ENCODE assay signal across 32 mouse cellular contexts in the genomic region with DNA sequence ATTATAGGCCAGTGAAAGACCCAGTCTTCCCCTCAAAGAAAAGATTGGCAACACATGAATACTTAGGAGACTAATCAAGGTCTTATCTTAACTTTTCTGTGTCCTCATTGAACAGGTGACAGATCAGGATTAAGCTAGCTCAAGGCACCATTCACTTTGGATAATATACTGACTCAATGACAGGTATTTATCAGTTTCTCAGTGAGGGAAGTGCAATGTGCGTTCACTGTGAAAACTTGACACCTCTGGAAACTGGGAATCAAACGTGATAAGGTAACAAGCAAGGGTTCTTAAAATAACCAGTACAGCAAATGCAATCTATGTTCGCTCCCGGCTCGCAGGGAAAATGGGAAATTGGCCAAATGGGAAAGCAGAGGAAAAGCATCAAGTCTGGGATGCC. TPM values are rescaled to one million over a fixed set of nuclear protein-coding genes. Genes with fewer than 3 reads are reported as not detected.
DNase-seq lines count a peak whose midpoint lies in the region; ATAC-seq and TF ChIP-seq lines count a peak whose summit lies in the region.
"Had no signal": no experiment of that assay in that cellular context is flagged by ENCODE, and none has a peak within 500 bp of the region (broad histone marks: within the 10 kb centered on the region; RNA-seq: fewer than 3 reads in every experiment).

No protein-coding gene starts in this region.

- no peaks in the 10 kb centered on the region for H3K9me3 ChIP-seq in heart, embryonic 14.5 days (ENCODE audit: control insufficient read depth, low read length)
- H3K9me3 ChIP-seq in heart, postnatal 0 days (replicated peaks; ENCODE audit: control insufficient read depth, low read length), result no peaks in the 10 kb centered on the region
- H3K9me3 ChIP-seq: embryonic facial prominence, embryonic 12.5 days; embryonic facial prominence, embryonic 15.5 days had no signal

- no peaks in the 10 kb centered on the region for H3K27me3 ChIP-seq in heart, adult 2 months (ENCODE audit: control insufficient read depth, insufficient read depth, low read length)
- H3K27me3 ChIP-seq in heart, embryonic 14.5 days (ENCODE audit: control insufficient read depth, insufficient read depth, low read length), result no peaks in the 10 kb centered on the region
- H3K27me3 ChIP-seq in heart, postnatal 0 days (ENCODE audit: control insufficient read depth, insufficient read depth, low read length), result no peaks in the 10 kb centered on the region
- H3K27me3 ChIP-seq: embryonic facial prominence, embryonic 12.5 days; embryonic facial prominence, embryonic 15.5 days had no signal

- no peaks in the 10 kb centered on the region for H3K79me2 ChIP-seq in heart, adult 2 months (replicated peaks; ENCODE audit: control insufficient read depth, insufficient read depth, low read length)

- H3K4me1 ChIP-seq in heart, adult 2 months (ENCODE audit: control insufficient read depth, insufficient read depth, low read length), result no peaks in the 10 kb centered on the region
- H3K4me1 ChIP-seq in heart, embryonic 14.5 days (ENCODE audit: control insufficient read depth in 2 of 2, insufficient read depth in 2 of 2, low read length in 2 of 2), result peaks cover 5 to 18% of the 10 kb centered on the region in 2 experiments; a peak in 3 of 4 replicates
- peaks cover 15% of the 10 kb centered on the region; the same call in 1 of the 2 replicates for H3K4me1 ChIP-seq in heart, postnatal 0 days (ENCODE audit: control insufficient read depth, insufficient read depth)
- H3K4me1 ChIP-seq: embryonic facial prominence, embryonic 12.5 days; embryonic facial prominence, embryonic 15.5 days had no signal

- no peak for TF ChIP-seq POLR2A in heart, adult 2 months (IDR thresholded peaks at IDR 0.05; ENCODE audit: insufficient read depth, low read depth, low read length)

- peak; percentile 61; the same call in 1 of the 2 replicates for ATAC-seq in heart, embryonic 14.5 days (ENCODE audit: insufficient number of reproducible peaks, insufficient read depth, low FRiP score, low read depth)
- ATAC-seq in heart, postnatal 0 days (ENCODE audit: insufficient read depth, low read depth), result no peak
- ATAC-seq in megakaryocyte, adult 5-6 weeks (ENCODE audit: poor library complexity, severe bottlenecking), result no peak
- ATAC-seq: CD4-positive, CD25-positive, alpha-beta regulatory T cell, adult 4 months; forebrain, embryonic 14.5 days; forebrain, postnatal 0 days; hindbrain, postnatal 0 days; inflammation-experienced regulatory T-cells, adult 6 months; intestine, embryonic 16.5 days had no signal

- no peak overlapping the region for H3K4me2 ChIP-seq in heart, embryonic 14.5 days (ENCODE audit: low read length)
- no peak overlapping the region for H3K4me2 ChIP-seq in heart, postnatal 0 days (ENCODE audit: low read depth, low read length)
- H3K4me2 ChIP-seq: embryonic facial prominence, embryonic 12.5 days; embryonic facial prominence, embryonic 15.5 days; hindbrain, embryonic 14.5 days had no signal

- peaks cover 4% of the 10 kb centered on the region for H3K36me3 ChIP-seq in heart, adult 2 months (ENCODE audit: control insufficient read depth, insufficient read depth, low read length)
- H3K36me3 ChIP-seq in heart, embryonic 14.5 days (ENCODE audit: control insufficient read depth, insufficient read depth, low read length), result no peaks in the 10 kb centered on the region
- H3K36me3 ChIP-seq in heart, postnatal 0 days (replicated peaks; ENCODE audit: control insufficient read depth, insufficient read depth, low read length), result no peaks in the 10 kb centered on the region
- H3K36me3 ChIP-seq: embryonic facial prominence, embryonic 12.5 days; embryonic facial prominence, embryonic 15.5 days had no signal

- WGBS in heart, adult 2 months, result 29% methylated on average over 5 of the region's 5 CpGs
- 7% methylated on average over 5 of the region's 5 CpGs for WGBS in heart, embryonic 14.5 days
- WGBS in heart, postnatal 0 days, result 18% methylated on average over 5 of the region's 5 CpGs

- no peak for TF ChIP-seq EP300 in heart, adult 2 months (IDR thresholded peaks at IDR 0.05; ENCODE audit: insufficient read depth, low read depth, low read length)
- peak; percentile 51; the same call in 1 of the 2 replicates for TF ChIP-seq EP300 in heart, postnatal 0 days (IDR thresholded peaks at IDR 0.05; ENCODE audit: low read depth)

- H3K9ac ChIP-seq in heart, adult 2 months (ENCODE audit: low read depth, low read length), result no peak overlapping the region
- H3K9ac ChIP-seq in heart, embryonic 14.5 days (ENCODE audit: low read length), result no peak overlapping the region
- H3K9ac ChIP-seq in heart, postnatal 0 days (replicated peaks; ENCODE audit: low read depth, low read length), result no peak overlapping the region
- H3K9ac ChIP-seq: embryonic facial prominence, embryonic 12.5 days; embryonic facial prominence, embryonic 15.5 days; forebrain, postnatal 0 days; hindbrain, embryonic 14.5 days had no signal

- H3K27ac ChIP-seq in heart, adult 2 months, result peak overlapping the region; percentile 19; the same call in 1 of the 2 replicates
- no peak overlapping the region for H3K27ac ChIP-seq in heart, embryonic 14.5 days (replicated peaks in 1 of 2; ENCODE audit: control insufficient read depth in 1 of 2, insufficient read depth in 1 of 2, low read depth in 2 of 2, low read length in 2 of 2)
- H3K27ac ChIP-seq in heart, postnatal 0 days (ENCODE audit: low read depth), result no peak overlapping the region
- H3K27ac ChIP-seq: embryonic facial prominence, embryonic 12.5 days; embryonic facial prominence, embryonic 15.5 days; gastrocnemius, adult 2 months; hindbrain, embryonic 14.5 days; hindbrain, postnatal 0 days had no signal

- H3K4me3 ChIP-seq in heart, adult 2 months, result no peak overlapping the region
- H3K4me3 ChIP-seq in heart, embryonic 14.5 days (ENCODE audit: control insufficient read depth in 1 of 2, insufficient read depth in 1 of 2, low read depth in 1 of 2, low read length in 2 of 2), result no peak overlapping the region
- H3K4me3 ChIP-seq in heart, postnatal 0 days (ENCODE audit: low read depth, low read length), result no peak overlapping the region
- H3K4me3 ChIP-seq: embryonic facial prominence, embryonic 12.5 days; embryonic facial prominence, embryonic 15.5 days; gastrocnemius, adult 2 months had no signal

- intact Hi-C loops in heart, adult 2 months (cut with DNase I), result no loop called here
- intact Hi-C loops in heart, postnatal 36 days (cut with DNase I), result loop anchor here (2.0 kb wide), 1 partner anchor 58 kb away; no protein-coding TSS in a partner anchor
- intact Hi-C loops in heart, postnatal 25 days (cut with DNase I), result no loop called here

- TF ChIP-seq CTCF in heart, adult 2 months (IDR thresholded peaks at IDR 0.05), result no peak
- TF ChIP-seq CTCF in heart, postnatal 0 days (IDR thresholded peaks at IDR 0.05; ENCODE audit: low read depth), result no peak

- no peak for DNase-seq in heart, adult 2 months
- DNase-seq in heart, postnatal 36 days, result no peak
- DNase-seq in heart, postnatal 25 days (ENCODE audit: low spot score), result no peak
- no peak for DNase-seq in heart, postnatal 0 days (ENCODE audit: low spot score)
- DNase-seq: adrenal gland, adult 2 months; adrenal gland, postnatal 14 days; cerebellum, adult 11 months; cerebellum, adult 2 months; cerebellum, adult 9-11 months; cerebellum, postnatal 25 days; forebrain, postnatal 0 days; gastrocnemius, adult 2 months; gastrocnemius, postnatal 14 days; kidney, adult 18-20 months; kidney, adult 9 months had no signal

RNA-seq across cellular contexts. Expression of a gene that starts 11.8 kb away (rescaled TPM):
- 1 to 10 TPM; 4.1 to 4.7 TPM for total RNA-seq in heart, adult 2 months (2021)
- polyA plus RNA-seq in heart, adult 2 months (2012; rRNA removed), result 2.1 and 6.6 TPM in 2 replicates
- total RNA-seq in heart, postnatal 36 days (2021), result 1 to 10 TPM; 2.0 to 2.7 TPM
- polyA plus RNA-seq in heart, embryonic 14.5 days (2014; fragmentation: Nextera tagmentation; extraction: Ambion mirVana), result 0.13 TPM in 1 of 2 replicates, not detected in the other
- total RNA-seq in heart, postnatal 25 days (2021), result 1 to 10 TPM; 2.5 to 3.8 TPM
- 0.58 TPM in 1 of 2 replicates, not detected in the other for total RNA-seq in heart, postnatal 0 days (2014; rRNA removed; ENCODE audit: low replicate concordance)
- 0.26 and 0.55 TPM in 2 replicates for polyA plus RNA-seq in heart, postnatal 0 days (2015; fragmentation: Nextera tagmentation; extraction: Ambion mirVana)
- not detected in 2 replicates for total RNA-seq in megakaryocyte, adult 5-6 weeks (2015)
- not detected in 2 replicates for total RNA-seq in megakaryocyte, adult 5-6 weeks (2017)
- total RNA-seq: adrenal gland, adult 2 months; common myeloid progenitor, adult 5-6 weeks; forebrain, postnatal 0 days; gastrocnemius, postnatal 4 days; hindbrain, postnatal 0 days; MEL had no signal
- polyA plus RNA-seq: adrenal gland, adult 2 months; C2C12; CD4-positive, CD25-positive, alpha-beta regulatory T cell, adult 4 months; cerebellum, adult 2 months; embryonic facial prominence, embryonic 12.5 days; forebrain, embryonic 11.5 days; forebrain, embryonic 14.5 days; forebrain, postnatal 0 days; frontal cortex, adult 2 months; hindbrain, embryonic 11.5 days; hindbrain, embryonic 14.5 days; inflammation-experienced regulatory T-cells, adult 6 months; intestine, embryonic 16.5 days had no signal
